Mouse (Mus musculus): ENCODE measurements around the gene Fyco1.
A peak's percentile ranks its signal among the peaks of the same experiment; 100 is the strongest.
"Not testable (repeated sequence)": the region's sequence is repeated elsewhere in the genome, so short reads cannot be mapped to it uniquely, and the experiment has no call there.

Gene Fyco1

GRCm38 (mm10) chr9:123814821-123815220 lies 36.9 kb downstream of the Fyco1 start:
- no peak for DNase-seq (ENCODE audit: low spot score in 2 of 2)

DNA sequence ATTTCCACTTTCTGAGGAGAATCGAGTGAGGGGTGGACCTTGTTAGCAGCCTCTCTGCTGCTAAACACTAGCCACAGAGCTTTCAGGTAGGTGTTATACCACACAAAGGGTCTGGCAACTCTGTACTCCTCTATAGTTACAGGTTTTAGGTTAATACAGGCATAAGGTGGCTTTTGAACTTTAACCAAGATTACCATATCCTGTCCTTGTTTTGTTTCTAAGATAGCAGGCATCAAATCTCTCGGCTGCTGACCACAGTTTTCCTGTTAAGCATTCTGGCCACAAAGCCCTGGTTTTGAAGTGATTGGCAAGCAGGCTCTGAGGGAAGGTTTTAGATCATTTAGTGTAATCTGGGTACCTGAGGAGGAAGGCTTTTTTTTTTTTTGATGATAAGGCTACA lies 37.4 kb downstream of the Fyco1 start:
- no peak for DNase-seq (ENCODE audit: low spot score in 2 of 2)

DNA sequence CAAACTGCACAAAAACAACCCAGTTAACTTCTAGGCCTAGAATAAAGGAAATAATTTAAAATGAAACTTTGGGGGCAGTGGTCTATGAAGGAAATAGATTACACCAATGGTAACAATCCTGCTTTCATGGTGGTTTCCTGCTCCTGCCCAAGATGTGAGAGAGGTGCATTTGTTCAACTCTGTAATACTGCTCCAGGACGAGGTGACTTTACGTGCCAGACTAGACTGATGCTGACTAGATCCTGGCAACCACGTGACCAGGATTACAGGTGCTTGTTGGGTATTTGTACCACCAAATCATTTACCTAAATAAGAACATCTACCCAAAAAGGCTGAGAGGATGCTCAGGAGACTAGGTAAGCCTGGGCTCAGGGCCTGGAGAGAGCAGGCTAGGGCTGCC lies 39.9 kb downstream of the Fyco1 start:
- no peak for DNase-seq (ENCODE audit: low spot score in 2 of 2)

DNA sequence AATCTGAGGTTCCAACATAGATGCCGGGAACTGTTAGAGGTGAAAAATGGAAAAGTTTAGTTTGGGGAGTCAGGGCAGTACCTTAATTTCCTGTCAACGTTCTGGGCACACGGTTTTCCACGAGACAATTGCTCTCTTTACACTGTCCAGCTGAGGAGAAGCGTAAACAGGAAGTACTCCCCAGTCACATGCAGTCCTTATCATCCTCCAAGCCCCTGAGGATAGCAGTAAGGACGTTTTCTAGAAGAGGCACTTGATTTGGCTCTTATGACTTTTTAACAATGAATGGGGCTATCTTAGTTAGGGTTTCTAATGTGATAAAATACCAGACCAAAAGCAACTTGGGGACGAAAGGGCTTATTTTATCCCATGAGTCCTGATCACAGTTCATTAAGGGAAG lies 43.1 kb downstream of the Fyco1 start:
- no peak for DNase-seq (ENCODE audit: low spot score in 2 of 2)

GRCm38 (mm10) chr9:123806267-123806666 lies 45.4 kb downstream of the Fyco1 start, which contains the start of gene Cxcr6:
Gene Cxcr6 (plus strand): TSS chr9:123806475.
- no peak for DNase-seq (ENCODE audit: low spot score in 2 of 2)

DNA sequence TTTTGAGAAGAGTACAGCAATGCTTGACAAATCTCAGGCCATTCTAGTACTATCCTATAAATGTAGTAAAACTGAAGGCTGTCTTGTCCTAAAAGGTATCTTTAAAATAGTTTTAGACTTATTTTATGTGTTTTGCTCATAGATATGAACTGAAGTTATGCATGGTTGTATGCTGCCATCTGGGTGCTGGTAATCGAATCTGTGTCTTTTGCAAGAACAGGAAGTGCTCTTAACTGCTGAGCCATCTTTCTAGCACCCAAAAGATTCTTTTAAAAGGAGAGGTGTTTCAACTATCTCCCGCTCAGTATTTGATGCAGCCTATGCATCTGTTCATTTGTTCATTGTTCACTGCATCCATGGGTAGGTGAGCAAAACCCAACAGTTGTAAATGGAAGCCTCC lies 46.5 kb downstream of the Fyco1 start:
- DNase-seq (ENCODE audit: low spot score in 2 of 2): no peak

GRCm38 (mm10) chr9:123802896-123803295 lies 48.8 kb downstream of the Fyco1 start:
- no peak for DNase-seq (ENCODE audit: low spot score in 2 of 2)

DNA sequence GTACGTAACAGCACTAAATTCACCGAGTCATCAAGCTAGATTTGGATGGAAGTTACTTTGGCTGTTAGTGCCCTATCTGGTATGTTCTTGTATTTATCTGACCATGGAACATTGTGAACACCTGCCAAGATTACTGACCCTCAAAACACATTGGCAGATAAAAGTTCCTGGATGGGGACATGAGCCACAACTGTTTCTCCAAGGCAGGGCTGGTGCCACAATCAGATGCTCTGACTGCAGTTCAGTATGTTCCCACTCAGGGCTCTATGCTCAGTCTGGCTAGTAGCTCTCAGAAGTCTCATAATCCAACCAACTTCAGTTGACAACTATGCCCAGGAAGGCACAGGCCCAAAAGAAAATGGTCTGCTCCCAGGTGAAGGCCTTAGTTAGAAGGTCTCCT lies 49.3 kb downstream of the Fyco1 start:
- no peak for DNase-seq (ENCODE audit: low spot score in 2 of 2)

- no peak for DNase-seq (ENCODE audit: low spot score in 2 of 2)
Measured at GRCm38 (mm10) chr9:123801527-123801926, 50.2 kb downstream of the Fyco1 start.

DNA sequence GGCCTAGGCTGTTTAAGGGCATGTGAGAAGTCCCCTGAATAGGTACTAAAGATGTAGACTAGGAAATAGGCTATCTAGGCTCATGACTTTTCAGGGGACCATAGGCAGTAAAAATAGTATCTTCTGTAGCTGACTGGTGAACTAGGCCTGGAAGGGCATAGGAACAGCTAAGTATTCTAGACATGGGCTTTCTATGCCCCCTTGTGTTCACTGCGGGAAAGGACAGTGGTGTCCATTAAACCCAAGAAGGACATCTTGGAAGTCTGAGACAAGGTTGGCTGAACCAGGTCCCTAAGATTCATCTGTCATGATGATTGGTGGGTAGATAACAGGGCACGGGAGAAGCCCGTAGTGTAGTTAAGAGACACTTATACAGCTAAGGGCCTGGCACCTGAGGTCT lies 55.5 kb downstream of the Fyco1 start:
- peak; percentile 24 to 63 for DNase-seq (ENCODE audit: low spot score in 2 of 2)

GRCm38 (mm10) chr9:123788855-123789529 lies 62.7 kb downstream of the Fyco1 start:
- DNase-seq (ENCODE audit: low spot score in 2 of 2): peak in 1 of 2 experiments; percentile 19

DNA sequence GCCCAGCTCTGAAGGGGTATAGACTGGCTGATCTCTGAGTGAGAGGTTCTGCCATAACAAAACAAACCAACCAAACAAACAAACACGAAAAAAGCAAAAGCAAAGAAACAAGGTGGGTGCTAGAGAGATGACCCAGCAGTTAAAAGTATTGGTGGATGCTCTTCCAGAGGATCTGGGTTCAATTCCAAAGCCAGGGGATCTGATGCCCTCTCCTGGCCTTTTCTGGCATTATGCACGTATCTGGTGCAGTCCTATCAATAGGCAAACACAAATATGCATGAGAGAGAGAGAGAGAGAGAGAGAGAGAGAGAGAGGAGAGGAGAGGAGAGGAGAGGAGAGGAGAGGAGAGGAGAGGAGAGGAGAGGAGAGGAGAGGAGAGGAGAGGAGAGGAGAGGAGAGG lies 78.4 kb downstream of the Fyco1 start:
- DNase-seq (ENCODE audit: low spot score in 2 of 2): not testable (repeated sequence)

DNA sequence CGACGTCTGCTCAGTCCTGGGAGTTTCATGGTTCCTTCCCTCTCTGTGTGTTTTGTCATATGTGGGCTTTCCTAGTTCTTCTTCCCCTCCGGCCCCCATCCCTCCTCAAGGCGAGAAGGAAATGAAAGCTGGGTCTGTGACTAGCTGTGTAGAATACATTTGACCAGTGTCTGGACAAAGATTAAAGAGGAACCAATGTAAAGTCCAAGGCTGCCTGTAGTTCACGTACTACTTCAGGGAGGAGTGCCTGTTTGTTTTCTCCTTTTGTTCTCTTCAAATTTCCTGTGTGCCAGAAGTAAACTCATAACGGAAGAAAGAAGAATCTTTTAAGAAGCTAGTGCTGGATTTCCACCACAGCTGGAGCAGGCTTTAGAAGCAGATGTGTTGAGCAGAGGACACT lies 82.2 kb downstream of the Fyco1 start:
- no peak for DNase-seq (ENCODE audit: low spot score in 2 of 2)

- no peak for DNase-seq (ENCODE audit: low spot score in 2 of 2)
Measured at GRCm38 (mm10) chr9:123768443-123768842, 83.3 kb downstream of the Fyco1 start.

DNA sequence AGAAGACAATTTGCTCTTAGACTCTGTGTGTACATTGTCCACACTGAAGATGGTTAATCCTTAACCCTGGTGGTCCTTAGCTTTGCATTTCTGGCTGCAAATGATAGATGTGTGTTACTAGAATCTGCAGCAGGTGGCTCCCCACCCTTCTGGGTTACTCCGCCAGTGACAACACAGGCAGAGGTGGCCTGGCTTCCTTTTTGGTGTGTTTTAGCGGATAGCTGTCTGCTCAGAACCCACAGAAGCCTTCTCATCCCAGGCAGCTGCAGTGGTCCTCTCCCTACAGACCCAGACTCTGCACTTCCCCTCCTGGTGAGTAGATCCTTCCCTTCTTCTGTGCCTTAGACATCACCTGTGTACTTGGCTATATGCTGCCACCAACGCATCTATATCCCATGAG lies 84.7 kb downstream of the Fyco1 start:
- no peak for DNase-seq (ENCODE audit: low spot score in 2 of 2)

GRCm38 (mm10) chr9:123763771-123764170 lies 87.9 kb downstream of the Fyco1 start:
- DNase-seq (ENCODE audit: low spot score in 2 of 2): no peak

GRCm38 (mm10) chr9:123762886-123763285 lies 88.8 kb downstream of the Fyco1 start:
- no peak for DNase-seq (ENCODE audit: low spot score in 2 of 2)

- no peak for DNase-seq (ENCODE audit: low spot score in 2 of 2)
Measured at GRCm38 (mm10) chr9:123760806-123761205, 90.9 kb downstream of the Fyco1 start.

GRCm38 (mm10) chr9:123758645-123759044 lies 93.1 kb downstream of the Fyco1 start:
- no peak for DNase-seq (ENCODE audit: low spot score in 2 of 2)

- DNase-seq (ENCODE audit: low spot score in 2 of 2): no peak
Measured at GRCm38 (mm10) chr9:123758156-123758555, 93.5 kb downstream of the Fyco1 start.

DNA sequence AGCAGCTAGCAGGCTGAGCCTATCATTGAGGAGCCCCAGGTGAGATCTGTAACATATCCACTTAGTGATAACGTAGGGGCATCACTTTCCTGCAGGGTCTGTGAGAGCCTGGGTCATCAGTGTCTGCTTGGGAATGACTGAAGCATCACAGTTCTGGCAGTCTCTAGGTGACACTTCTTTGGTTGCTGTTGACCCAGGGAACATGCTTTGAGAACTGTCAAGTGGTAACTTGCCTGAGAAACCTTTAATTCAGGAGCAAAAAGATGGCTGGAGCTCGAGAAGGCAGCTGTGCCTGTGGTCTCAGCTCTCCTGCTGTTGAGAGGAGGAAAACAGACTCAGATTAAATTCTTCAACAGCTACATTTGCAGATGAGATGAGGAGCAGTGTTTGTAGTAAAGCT lies 94.4 kb downstream of the Fyco1 start:
- no peak for DNase-seq (ENCODE audit: low spot score in 2 of 2)

- DNase-seq (ENCODE audit: low spot score in 2 of 2): no peak
Measured at GRCm38 (mm10) chr9:123756752-123757151, 94.9 kb downstream of the Fyco1 start.

DNA sequence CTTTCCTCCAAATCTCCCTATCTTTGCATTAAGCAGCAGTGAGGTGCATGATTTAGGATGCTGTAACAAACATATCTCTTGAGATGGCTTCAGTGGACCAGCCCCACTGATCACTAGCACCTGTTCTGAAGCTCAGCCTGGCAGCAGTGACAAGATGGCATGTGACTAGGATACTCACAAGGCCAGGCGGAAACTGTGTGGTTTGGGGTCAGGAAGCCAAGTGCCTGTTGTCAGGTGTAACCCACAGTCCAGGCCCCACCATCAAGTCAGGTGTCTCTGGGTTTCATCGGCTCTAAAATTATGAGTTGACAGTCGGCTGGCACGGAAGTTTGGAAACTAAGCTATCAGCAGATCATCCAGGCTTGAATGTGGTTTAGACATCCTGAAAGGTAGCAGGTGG lies 97.4 kb downstream of the Fyco1 start:
- DNase-seq (ENCODE audit: low spot score in 2 of 2): no peak

- not testable (repeated sequence) for DNase-seq (ENCODE audit: low spot score in 2 of 2)
Measured at GRCm38 (mm10) chr9:123749687-123750086, 102.0 kb downstream of the Fyco1 start.
